ENCODE assay signal across 8 mouse cellular contexts in genomic region chr14:76505101-76505438, GRCm38 (mm10). TPM values are rescaled to one million over a fixed set of nuclear protein-coding genes. Genes with fewer than 3 reads are reported as not detected.
DNase-seq lines count a peak whose midpoint lies in the region; ATAC-seq lines count a peak whose summit lies in the region.

No protein-coding gene starts in this region.

- H3K36me3 ChIP-seq in limb, embryonic 13.5 days: peaks cover 25% of the 10 kb centered on the region
- 0 out of 2 replicates have a peak, but pooled peaks cover 15% of the 10 kb centered on the region for H3K36me3 ChIP-seq in stomach, embryonic 16.5 days (ENCODE audit: control insufficient read depth, insufficient read depth, low read length)

- H3K4me1 ChIP-seq in limb, embryonic 13.5 days: peaks cover 34% of the 10 kb centered on the region
- peaks cover 9% of the 10 kb centered on the region for H3K4me1 ChIP-seq in stomach, embryonic 16.5 days (ENCODE audit: control insufficient read depth, insufficient read depth, low read length)

- WGBS in limb, embryonic 13.5 days: under 1% methylated on average over 10 of the region's 10 CpGs
- under 1% methylated on average over 10 of the region's 10 CpGs for WGBS in stomach, embryonic 16.5 days

- no peaks in the 10 kb centered on the region for H3K27me3 ChIP-seq in limb, embryonic 13.5 days
- no peaks in the 10 kb centered on the region for H3K27me3 ChIP-seq in stomach, embryonic 16.5 days (ENCODE audit: control insufficient read depth, insufficient read depth, low read length)

- peak overlapping the region; percentile 85 for H3K4me3 ChIP-seq in limb, embryonic 13.5 days
- peak overlapping the region; percentile 72 for H3K4me3 ChIP-seq in stomach, embryonic 16.5 days (replicated peaks; ENCODE audit: low read length)

- peak overlapping the region; percentile 99 for H3K9ac ChIP-seq in limb, embryonic 13.5 days
- peak overlapping the region; percentile 98 for H3K9ac ChIP-seq in stomach, embryonic 16.5 days (ENCODE audit: low read length)

- H3K4me2 ChIP-seq in limb, embryonic 13.5 days (replicated peaks): peak overlapping the region; percentile 96
- H3K4me2 ChIP-seq in stomach, embryonic 16.5 days (ENCODE audit: low read depth, low read length): peak overlapping the region; percentile 84

- H3K9me3 ChIP-seq in limb, embryonic 13.5 days: peaks cover 2% of the 10 kb centered on the region; the same call in 1 of the 2 replicates
- H3K9me3 ChIP-seq in stomach, embryonic 16.5 days (replicated peaks; ENCODE audit: control insufficient read depth, low read length): no peaks in the 10 kb centered on the region

- DNase-seq in embryo, embryonic 10.5 days (ENCODE audit: low spot score): peak; percentile 67
- no peak for DNase-seq in embryo, embryonic 10 days (ENCODE audit: low spot score)
- DNase-seq in retina, adult 2 months (ENCODE audit: low read depth, low spot score): peak; percentile 15
- DNase-seq in retina, embryonic 14.5 days (ENCODE audit: low spot score): no peak
- no peak for DNase-seq in embryo, embryonic 11 days
- no peak for DNase-seq in Muller cell, postnatal 12 days (ENCODE audit: inconsistent ontology term)

- H3K27ac ChIP-seq in limb, embryonic 13.5 days: peak overlapping the region; percentile 100
- peak overlapping the region; percentile 100 for H3K27ac ChIP-seq in stomach, embryonic 16.5 days (ENCODE audit: low read length)

- ATAC-seq in limb, embryonic 13.5 days (ENCODE audit: low FRiP score, low read depth): no peak
- no peak for ATAC-seq in stomach, embryonic 16.5 days (ENCODE audit: insufficient read depth, low FRiP score)

RNA-seq across cellular contexts. Expression of gene Serp2, which starts 51.6 kb away (rescaled TPM):
- polyA plus RNA-seq in limb, embryonic 13.5 days (2015; fragmentation: Nextera tagmentation; extraction: Ambion mirVana): 15.0 and 18.7 TPM in 2 replicates
- polyA plus RNA-seq in stomach, embryonic 16.5 days (2015; fragmentation: Nextera tagmentation; extraction: Ambion mirVana): 7.8 and 8.8 TPM in 2 replicates

Comparison
In these comparisons a context has a peak if more than half of its experiments do, and no peak if none do; other contexts are left out.
1. DNase-seq: peak in embryo, embryonic 10.5 days (single experiment) and retina, adult 2 months (single experiment); none in embryo, embryonic 10 days (single experiment), retina, embryonic 14.5 days (single experiment), embryo, embryonic 11 days (single experiment) and Muller cell, postnatal 12 days (single experiment).